24 mouse cellular contexts compared by ENCODE assay signal in genomic region chr11:89462216-89462615, GRCm38 (mm10).
A peak's percentile ranks its signal among the peaks of the same experiment; 100 is the strongest.
DNase-seq lines count a peak whose midpoint lies in the region; ATAC-seq and TF ChIP-seq lines count a peak whose summit lies in the region.
"Had no signal": no experiment of that assay in that cellular context is flagged by ENCODE, and none has a peak within 500 bp of the region (broad histone marks: within the 10 kb centered on the region; RNA-seq: fewer than 3 reads in every experiment).

No protein-coding gene starts in this region.

- H3K9ac ChIP-seq in lung, postnatal 0 days (replicated peaks; ENCODE audit: low read depth): no peak overlapping the region
- H3K9ac ChIP-seq: embryonic facial prominence, embryonic 12.5 days; forebrain, embryonic 13.5 days; forebrain, embryonic 15.5 days; forebrain, postnatal 0 days had no signal

- no peak overlapping the region for H3K27ac ChIP-seq in lung, postnatal 0 days (ENCODE audit: low read length)
- H3K27ac ChIP-seq: embryonic facial prominence, embryonic 10.5 days; embryonic facial prominence, embryonic 12.5 days; forebrain, embryonic 13.5 days; forebrain, embryonic 15.5 days had no signal

- H3K36me3 ChIP-seq in lung, postnatal 0 days (ENCODE audit: insufficient read depth, low read length): no peaks in the 10 kb centered on the region
- H3K36me3 ChIP-seq: embryonic facial prominence, embryonic 10.5 days; embryonic facial prominence, embryonic 12.5 days; forebrain, embryonic 15.5 days; G1E had no signal

- no peaks in the 10 kb centered on the region for H3K4me1 ChIP-seq in lung, postnatal 0 days (ENCODE audit: insufficient read depth, low read depth, low read length)
- H3K4me1 ChIP-seq: embryonic facial prominence, embryonic 10.5 days; embryonic facial prominence, embryonic 12.5 days; forebrain, embryonic 13.5 days; forebrain, embryonic 15.5 days had no signal

- no peak for ATAC-seq in lung, postnatal 0 days
- ATAC-seq: activated CD4-positive, CD25-positive, alpha-beta regulatory T cell, adult 4 months; CD4-positive, CD25-positive, alpha-beta regulatory T cell, adult 4 months; forebrain, embryonic 13.5 days; forebrain, embryonic 15.5 days; forebrain, postnatal 0 days; Patski had no signal

- DNase-seq in adrenal gland, postnatal 10 days: peak; percentile 14
- no peak for DNase-seq in adrenal gland, adult 8-10 months
- peak; percentile 85 for DNase-seq in heart, adult 11 months
- DNase-seq in heart, postnatal 4 days: no peak
- DNase-seq in lung, postnatal 36 days: peak; percentile 11
- DNase-seq in lung, postnatal 0 days (ENCODE audit: low spot score): no peak
- DNase-seq in fibroblast of lung, adult 2 months (ENCODE audit: low read depth): peak; percentile 49
- DNase-seq: adrenal gland, postnatal 25 days; B cell, adult 2 months; cerebellum, adult 11-12 months; cerebellum, adult 2 months; cerebellum, adult 9-10 months; cerebellum, postnatal 10 days; cerebellum, postnatal 25 days; forebrain, postnatal 0 days had no signal

- H3K4me3 ChIP-seq in lung, postnatal 0 days (ENCODE audit: low read depth, low read length): no peak overlapping the region
- H3K4me3 ChIP-seq: embryonic facial prominence, embryonic 10.5 days; embryonic facial prominence, embryonic 12.5 days; forebrain, embryonic 13.5 days; forebrain, embryonic 15.5 days had no signal

- H3K4me2 ChIP-seq in lung, postnatal 0 days (replicated peaks; ENCODE audit: low read depth, low read length): no peak overlapping the region
- H3K4me2 ChIP-seq: embryonic facial prominence, embryonic 12.5 days; forebrain, embryonic 13.5 days; forebrain, embryonic 15.5 days had no signal

- TF ChIP-seq EP300 in lung, postnatal 0 days (IDR thresholded peaks at IDR 0.05): no peak

- H3K27me3 ChIP-seq in lung, postnatal 0 days (replicated peaks; ENCODE audit: insufficient read depth, low read length): no peaks in the 10 kb centered on the region
- H3K27me3 ChIP-seq: CH12.LX; embryonic facial prominence, embryonic 12.5 days; forebrain, embryonic 13.5 days; forebrain, embryonic 15.5 days; Patski had no signal

- WGBS in lung, postnatal 0 days: 66% methylated on average over 10 of the region's 10 CpGs

- H3K9me3 ChIP-seq in lung, postnatal 0 days (ENCODE audit: low read length): no peaks in the 10 kb centered on the region
- H3K9me3 ChIP-seq: embryonic facial prominence, embryonic 10.5 days; embryonic facial prominence, embryonic 12.5 days; forebrain, embryonic 13.5 days; forebrain, embryonic 15.5 days had no signal

- TF ChIP-seq CTCF in lung, postnatal 0 days (IDR thresholded peaks at IDR 0.05): no peak

Comparison
In these comparisons a context has a peak if more than half of its experiments do, and no peak if none do; other contexts are left out.
1. DNase-seq: peak in adrenal gland, postnatal 10 days (single experiment), heart, adult 11 months (single experiment), lung, postnatal 36 days (single experiment) and fibroblast of lung, adult 2 months (single experiment); none in adrenal gland, adult 8-10 months (single experiment), heart, postnatal 4 days (single experiment) and lung, postnatal 0 days (single experiment).